Mouse (Mus musculus) liver, postnatal 0 days (tissue): ENCODE measurements at regions not wholly inside any gene's neighbourhood (a gene's known extent, or its start where the extent isn't known, plus 50 kb on each side); places are given as distances from the start of the nearest gene placed in this dataset.

Source experiments
- CTCF ChIP-seq: sonication (generic); IDR thresholded peaks from 2 replicates; pipeline ENCODE4 v1.5.1; 2016; ENCODE audit warnings: antibody characterized with exemption, low read depth
- EP300 ChIP-seq: IDR thresholded peaks from 2 replicates; pipeline ENCODE4 v1.6.1; 2016; ENCODE audit warnings: antibody characterized with exemption, low read depth, mild to moderate bottlenecking

- TF ChIP-seq CTCF: no peak
- TF ChIP-seq EP300: no peak
Measured at GRCm38 (mm10) chr4:106244384-106244819, 71.6 kb upstream of the Usp24 start.
